Mouse (Mus musculus) hindbrain, embryonic 13.5 days (tissue): ENCODE results near the gene Il22ra2. TPM values are rescaled to one million over a fixed set of nuclear protein-coding genes. Genes with fewer than 3 reads are reported as not detected.

ENCODE experiments used
- ATAC-seq: fragments of 200-750 bp; cut with Nextera tagmentation; 2 replicates; pipeline ENCODE4 v1.8.0; 2017; ENCODE audit warnings: moderate TSS enrichment; ENCODE audit not compliant: low FRiP score
- H3K27ac ChIP-seq: fragments of 300-500 bp; sonication (generic); 2 replicates; pipeline ENCODE4 v1.5.1; 2015; ENCODE audit warnings: inconsistent platforms, mild to moderate bottlenecking, moderate library complexity
- H3K27me3 ChIP-seq: fragments of 300-500 bp; sonication (generic); 2 replicates; pipeline ENCODE4 v1.6.1; 2015; ENCODE audit warnings: mild to moderate bottlenecking, inconsistent platforms
- H3K36me3 ChIP-seq: fragments of 300-500 bp; sonication (generic); 2 replicates; pipeline ENCODE4 v1.6.1; 2015; ENCODE audit warnings: mild to moderate bottlenecking, inconsistent platforms
- H3K4me1 ChIP-seq: fragments of 300-500 bp; sonication (generic); replicated peaks from 2 replicates; pipeline ENCODE4 v1.6.1; 2015; ENCODE audit warnings: inconsistent platforms
- H3K4me2 ChIP-seq: fragments of 300-500 bp; sonication (generic); 2 replicates; pipeline ENCODE4 v1.6.1; 2015; ENCODE audit warnings: inconsistent platforms, mild to moderate bottlenecking, moderate library complexity
- H3K4me3 ChIP-seq: fragments of 300-500 bp; sonication (generic); 2 replicates; pipeline ENCODE4 v1.5.1; 2015; ENCODE audit warnings: mild to moderate bottlenecking, inconsistent platforms
- H3K9ac ChIP-seq: fragments of 300-500 bp; sonication (generic); 2 replicates; pipeline ENCODE4 v1.6.1; 2015; ENCODE audit warnings: mild to moderate bottlenecking, inconsistent platforms
- H3K9me3 ChIP-seq: fragments of 300-500 bp; sonication (generic); 2 replicates; pipeline ENCODE4 v1.6.1; 2016; ENCODE audit warnings: inconsistent platforms
- WGBS: fragments of 180-500 bp; shearing (Covaris S2); methylation state at CpG from one replicate; pipeline ENCODE4 v1.1.7; 2015; 5-methylcytosine and 5-hydroxymethylcytosine counted together
- polyA plus RNA-seq: library from polyadenylated mRNA; unstranded; fragments of >200 nt; fragmentation: Nextera tagmentation; extraction: Ambion mirVana; gene quantifications from 2 replicates; pipeline ENCODE4 v1.2.1, GENCODE M21; 2015

Il22ra2 gene
- polyA plus RNA-seq, 1 experiment from 2014 or later = not detected

- Histone ChIP-seq H3K4me1 (no peaks in the 10 kb centered on the region), H3K4me2 (no peak overlapping the region), H3K36me3 (no peaks in the 10 kb centered on the region), H3K9me3 (no peaks in the 10 kb centered on the region), H3K9ac (no peak overlapping the region), H3K27ac (no peak overlapping the region), H3K27me3 (no peaks in the 10 kb centered on the region), H3K4me3 (no peak overlapping the region)
- no peak for ATAC-seq
Observed at GRCm38 (mm10) chr10:19672015-19672414, 50.2 kb downstream of the Il22ra2 start.

- Histone ChIP-seq H3K9me3 (no peaks in the 10 kb centered on the region), H3K27ac (no peak overlapping the region), H3K4me1 (no peaks in the 10 kb centered on the region), H3K27me3 (no peaks in the 10 kb centered on the region), H3K4me3 (no peak overlapping the region), H3K36me3 (no peaks in the 10 kb centered on the region), H3K9ac (no peak overlapping the region), H3K4me2 (no peak overlapping the region)
- WGBS = 91% methylated on average over 1 of the region's 1 CpGs
- ATAC-seq = no peak
Observed at GRCm38 (mm10) chr10:19673146-19673545, 51.3 kb downstream of the Il22ra2 start.

Other genes with a start within 250 kb of the Il22ra2 start
- gene Ifngr1, start 30.0 kb upstream of the Il22ra2 start, polyA plus RNA-seq = 21.6 and 23.1 TPM in 2 replicates
- gene Il20ra, start 90.6 kb downstream of the Il22ra2 start, polyA plus RNA-seq = 0.18 and 0.35 TPM in 2 replicates
- gene Slc35d3, start 229.5 kb downstream of the Il22ra2 start, polyA plus RNA-seq = 1.3 and 1.4 TPM in 2 replicates